Mouse (Mus musculus): Measurements from ENCODE around the gene Rab3d. TPM values are rescaled to one million over a fixed set of nuclear protein-coding genes. Genes with fewer than 3 reads are reported as not detected.
A peak's percentile ranks its signal among the peaks of the same experiment; 100 is the strongest.

The Rab3d gene
- polyA plus RNA-seq, 1 experiment from 2014 or later = 10.8 TPM

GRCm38 (mm10) chr9:21958372-21958771, 40.4 kb upstream of the Rab3d start:
- Histone ChIP-seq H3K9me3 (replicated peaks; ENCODE audit: control insufficient read depth, low read length) (no peaks in the 10 kb centered on the region), H3K36me3 (ENCODE audit: control insufficient read depth, insufficient read depth) (no peaks in the 10 kb centered on the region), H3K4me1 (ENCODE audit: control insufficient read depth, insufficient read depth, low read length) (peaks cover 28% of the 10 kb centered on the region), H3K4me2 (ENCODE audit: low read depth, low read length) (no peak overlapping the region), H3K27ac (ENCODE audit: low read length) (no peak overlapping the region), H3K4me3 (ENCODE audit: low read length) (no peak overlapping the region), H3K27me3 (ENCODE audit: control insufficient read depth, insufficient read depth, low read length) (peaks cover 24% of the 10 kb centered on the region), H3K9ac (ENCODE audit: low read length) (no peak overlapping the region)
- WGBS = 70% methylated on average over 5 of the region's 5 CpGs
- no peak for ATAC-seq (replicated peaks; ENCODE audit: extremely low read depth, insufficient read depth, low FRiP score)

- peak within 1 kb of the TSS; percentile 87 for H3K9ac ChIP-seq (ENCODE audit: low read length)
- peaks cover 9% of the 10 kb centered on the region for H3K27me3 ChIP-seq (ENCODE audit: control insufficient read depth, insufficient read depth, low read length)
- no peaks in the 10 kb centered on the region for H3K36me3 ChIP-seq (ENCODE audit: control insufficient read depth, insufficient read depth)
- H3K27ac ChIP-seq (ENCODE audit: low read length) = peak within 1 kb of the TSS; percentile 92
- H3K4me2 ChIP-seq (ENCODE audit: low read depth, low read length) = peak within 1 kb of the TSS; percentile 79
- ATAC-seq (replicated peaks; ENCODE audit: extremely low read depth, insufficient read depth, low FRiP score) = peak; percentile 97
- peaks cover 6% of the 10 kb centered on the region for H3K4me1 ChIP-seq (ENCODE audit: control insufficient read depth, insufficient read depth, low read length)
- peak within 1 kb of the TSS; percentile 78 for H3K4me3 ChIP-seq (ENCODE audit: low read length)
- under 1% methylated on average over 54 of the region's 54 CpGs for WGBS
- no peaks in the 10 kb centered on the region for H3K9me3 ChIP-seq (replicated peaks; ENCODE audit: control insufficient read depth, low read length)
These were observed 37.7 kb upstream of the Rab3d start, which contains the start of gene Swsap1 for GRCm38 (mm10) chr9:21955570-21956281. Gene Swsap1 (plus strand): TSS chr9:21955755.

- H3K36me3 ChIP-seq (ENCODE audit: control insufficient read depth, insufficient read depth) = no peaks in the 10 kb centered on the region
- peak overlapping the region; percentile 78 for H3K4me3 ChIP-seq (ENCODE audit: low read length)
- H3K27ac ChIP-seq (ENCODE audit: low read length) = peak overlapping the region; percentile 92
- H3K9ac ChIP-seq (ENCODE audit: low read length) = peak overlapping the region; percentile 87
- peaks cover 5% of the 10 kb centered on the region for H3K27me3 ChIP-seq (ENCODE audit: control insufficient read depth, insufficient read depth, low read length)
- whole genome bisulfite sequencing = 2% methylated on average over 18 of the region's 18 CpGs
- peak overlapping the region; percentile 69 for H3K4me2 ChIP-seq (ENCODE audit: low read depth, low read length)
- H3K9me3 ChIP-seq (replicated peaks; ENCODE audit: control insufficient read depth, low read length) = no peaks in the 10 kb centered on the region
- ATAC-seq (replicated peaks; ENCODE audit: extremely low read depth, insufficient read depth, low FRiP score) = peak; percentile 56
- peaks cover 4% of the 10 kb centered on the region for H3K4me1 ChIP-seq (ENCODE audit: control insufficient read depth, insufficient read depth, low read length)
These were observed 37.2 kb upstream of the Rab3d start for GRCm38 (mm10) chr9:21955225-21955569.

- ATAC-seq (replicated peaks; ENCODE audit: extremely low read depth, insufficient read depth, low FRiP score) = no peak
- H3K4me2 ChIP-seq (ENCODE audit: low read depth, low read length) = 0 out of 2 replicates have a peak overlapping the region, but pooled peaks have one; percentile 69
- no peak overlapping the region for H3K27ac ChIP-seq (ENCODE audit: low read length)
- H3K4me3 ChIP-seq (ENCODE audit: low read length) = no peak overlapping the region
- no peaks in the 10 kb centered on the region for H3K9me3 ChIP-seq (replicated peaks; ENCODE audit: control insufficient read depth, low read length)
- no peaks in the 10 kb centered on the region for H3K36me3 ChIP-seq (ENCODE audit: control insufficient read depth, insufficient read depth)
- 75% methylated on average over 3 of the region's 3 CpGs for WGBS
- H3K27me3 ChIP-seq (ENCODE audit: control insufficient read depth, insufficient read depth, low read length) = 0 out of 2 replicates have a peak, but pooled peaks cover 2% of the 10 kb centered on the region
- peaks cover 4% of the 10 kb centered on the region for H3K4me1 ChIP-seq (ENCODE audit: control insufficient read depth, insufficient read depth, low read length)
- no peak overlapping the region for H3K9ac ChIP-seq (ENCODE audit: low read length)
These were observed 36.6 kb upstream of the Rab3d start for GRCm38 (mm10) chr9:21954635-21955034.

GRCm38 (mm10) chr9:21953600-21953999, 35.6 kb upstream of the Rab3d start:
- peaks cover 4% of the 10 kb centered on the region for H3K4me1 ChIP-seq (ENCODE audit: control insufficient read depth, insufficient read depth, low read length)
- no peaks in the 10 kb centered on the region for H3K9me3 ChIP-seq (replicated peaks; ENCODE audit: control insufficient read depth, low read length)
- H3K27me3 ChIP-seq (ENCODE audit: control insufficient read depth, insufficient read depth, low read length) = no peaks in the 10 kb centered on the region; the same call in 1 of the 2 replicates
- ATAC-seq (replicated peaks; ENCODE audit: extremely low read depth, insufficient read depth, low FRiP score) = no peak
- no peak overlapping the region for H3K4me2 ChIP-seq (ENCODE audit: low read depth, low read length)
- no peaks in the 10 kb centered on the region for H3K36me3 ChIP-seq (ENCODE audit: control insufficient read depth, insufficient read depth)
- H3K9ac ChIP-seq (ENCODE audit: low read length) = no peak overlapping the region
- no peak overlapping the region for H3K27ac ChIP-seq (ENCODE audit: low read length)
- no peak overlapping the region for H3K4me3 ChIP-seq (ENCODE audit: low read length)
- WGBS = 10% methylated on average over 3 of the region's 3 CpGs

- Histone ChIP-seq H3K27ac (ENCODE audit: low read length) (no peak overlapping the region), H3K27me3 (ENCODE audit: control insufficient read depth, insufficient read depth, low read length) (peaks cover 9% of the 10 kb centered on the region), H3K4me3 (ENCODE audit: low read length) (no peak overlapping the region), H3K9me3 (replicated peaks; ENCODE audit: control insufficient read depth, low read length) (no peaks in the 10 kb centered on the region), H3K36me3 (ENCODE audit: control insufficient read depth, insufficient read depth) (no peaks in the 10 kb centered on the region), H3K4me1 (ENCODE audit: control insufficient read depth, insufficient read depth, low read length) (peaks cover 4% of the 10 kb centered on the region), H3K4me2 (ENCODE audit: low read depth, low read length) (no peak overlapping the region), H3K9ac (ENCODE audit: low read length) (no peak overlapping the region)
- WGBS = 61% methylated on average over 3 of the region's 3 CpGs
- ATAC-seq (replicated peaks; ENCODE audit: extremely low read depth, insufficient read depth, low FRiP score) = no peak
These were observed 34.0 kb upstream of the Rab3d start for GRCm38 (mm10) chr9:21951977-21952376.

GRCm38 (mm10) chr9:21950322-21950721, 32.3 kb upstream of the Rab3d start:
- 14% methylated on average over 11 of the region's 11 CpGs for WGBS
- no peak overlapping the region for H3K4me2 ChIP-seq (ENCODE audit: low read depth, low read length)
- no peak overlapping the region for H3K27ac ChIP-seq (ENCODE audit: low read length)
- no peaks in the 10 kb centered on the region for H3K4me1 ChIP-seq (ENCODE audit: control insufficient read depth, insufficient read depth, low read length)
- H3K9me3 ChIP-seq (replicated peaks; ENCODE audit: control insufficient read depth, low read length) = no peaks in the 10 kb centered on the region
- no peak overlapping the region for H3K9ac ChIP-seq (ENCODE audit: low read length)
- ATAC-seq (replicated peaks; ENCODE audit: extremely low read depth, insufficient read depth, low FRiP score) = no peak
- H3K27me3 ChIP-seq (ENCODE audit: control insufficient read depth, insufficient read depth, low read length) = peaks cover 12% of the 10 kb centered on the region
- H3K36me3 ChIP-seq (ENCODE audit: control insufficient read depth, insufficient read depth) = no peaks in the 10 kb centered on the region
- H3K4me3 ChIP-seq (ENCODE audit: low read length) = no peak overlapping the region

GRCm38 (mm10) chr9:21948790-21949189, 30.8 kb upstream of the Rab3d start:
- no peak for ATAC-seq (replicated peaks; ENCODE audit: extremely low read depth, insufficient read depth, low FRiP score)
- H3K27me3 ChIP-seq (ENCODE audit: control insufficient read depth, insufficient read depth, low read length) = peaks cover 15% of the 10 kb centered on the region

GRCm38 (mm10) chr9:21948146-21948545, 30.2 kb upstream of the Rab3d start:
- Histone ChIP-seq H3K9ac (ENCODE audit: low read length) (no peak overlapping the region), H3K27ac (ENCODE audit: low read length) (no peak overlapping the region), H3K4me1 (ENCODE audit: control insufficient read depth, insufficient read depth, low read length) (no peaks in the 10 kb centered on the region), H3K27me3 (ENCODE audit: control insufficient read depth, insufficient read depth, low read length) (peaks cover 15% of the 10 kb centered on the region), H3K4me2 (ENCODE audit: low read depth, low read length) (no peak overlapping the region), H3K36me3 (ENCODE audit: control insufficient read depth, insufficient read depth) (no peaks in the 10 kb centered on the region), H3K9me3 (replicated peaks; ENCODE audit: control insufficient read depth, low read length) (no peaks in the 10 kb centered on the region), H3K4me3 (ENCODE audit: low read length) (no peak overlapping the region)
- ATAC-seq (replicated peaks; ENCODE audit: extremely low read depth, insufficient read depth, low FRiP score) = no peak
- WGBS = 47% methylated on average over 8 of the region's 8 CpGs

More at GRCm38 (mm10) chr9:21948790-21949189, 30.8 kb upstream of the Rab3d start:
- no peak overlapping the region for H3K27ac ChIP-seq (ENCODE audit: low read length)
- H3K4me1 ChIP-seq (ENCODE audit: control insufficient read depth, insufficient read depth, low read length) = no peaks in the 10 kb centered on the region
- 60% methylated on average over 6 of the region's 6 CpGs for WGBS
- no peaks in the 10 kb centered on the region for H3K9me3 ChIP-seq (replicated peaks; ENCODE audit: control insufficient read depth, low read length)
- no peak overlapping the region for H3K4me3 ChIP-seq (ENCODE audit: low read length)
- no peak overlapping the region for H3K9ac ChIP-seq (ENCODE audit: low read length)
- H3K4me2 ChIP-seq (ENCODE audit: low read depth, low read length) = no peak overlapping the region
- H3K36me3 ChIP-seq (ENCODE audit: control insufficient read depth, insufficient read depth) = no peaks in the 10 kb centered on the region

Measured in heart, embryonic 16.5 days (tissue).